Mouse (Mus musculus) spleen, adult 2 months (tissue): Measurements from ENCODE around the gene Arhgap23.

Experiments used
- CTCF ChIP-seq: fragments of 200-500 bp; IDR thresholded peaks from 2 replicates; pipeline ENCODE4 v1.5.1; 2011; ENCODE audit warnings: mild to moderate bottlenecking, inconsistent platforms; ENCODE audit not compliant: insufficient read depth, insufficient read length, insufficient replicate concordance; ENCODE audit errors: extremely low read depth
- POLR2A ChIP-seq: fragments of 200-500 bp; IDR thresholded peaks from 2 replicates; pipeline ENCODE4 v1.6.1; 2011; ENCODE audit warnings: low read depth, low read length, inconsistent platforms

DNA sequence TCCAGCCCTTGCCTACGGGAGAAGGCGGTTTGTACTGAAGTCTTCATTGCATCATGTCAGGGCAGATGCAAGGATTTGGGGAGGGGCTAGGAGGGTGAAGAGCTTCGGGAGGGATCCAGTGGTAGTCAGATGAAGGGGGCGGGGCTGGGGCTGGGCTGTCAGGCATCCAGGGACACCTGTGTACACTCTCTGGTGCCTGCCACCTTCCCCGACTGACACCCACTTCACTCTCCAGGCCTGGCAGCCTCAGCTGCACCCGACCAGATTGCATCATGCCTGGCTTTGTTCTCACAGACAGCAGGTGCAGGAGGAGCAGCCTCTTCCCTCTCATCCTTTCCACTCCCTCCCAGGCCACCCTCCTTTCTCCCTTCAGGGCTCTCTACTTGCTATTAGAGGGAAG lies 14.3 kb upstream of the Arhgap23 start:
- TF ChIP-seq CTCF (no peak), POLR2A (no peak)
